Mouse (Mus musculus) forebrain, embryonic 15.5 days (tissue): Measurements from ENCODE around the gene 4933434E20Rik. TPM values are rescaled to one million over a fixed set of nuclear protein-coding genes. Genes with fewer than 3 reads are reported as not detected.

Experiments used
- ATAC-seq: fragments of 200-750 bp; cut with Nextera tagmentation; replicated peaks from 2 replicates; pipeline ENCODE4 v1.8.0; 2017; ENCODE audit warnings: mild to moderate bottlenecking, moderate TSS enrichment, moderate library complexity
- H3K27ac ChIP-seq: fragments of 300-500 bp; sonication (generic); replicated peaks from 2 replicates; pipeline ENCODE4 v1.5.1; 2015; ENCODE audit warnings: mild to moderate bottlenecking, inconsistent platforms
- H3K27me3 ChIP-seq: fragments of 300-500 bp; sonication (generic); 2 replicates; pipeline ENCODE4 v1.6.1; 2015; ENCODE audit warnings: inconsistent platforms
- H3K36me3 ChIP-seq: fragments of 300-500 bp; sonication (generic); 2 replicates; pipeline ENCODE4 v1.6.1; 2015; ENCODE audit warnings: mild to moderate bottlenecking, inconsistent platforms
- H3K4me1 ChIP-seq: fragments of 300-500 bp; sonication (generic); 2 replicates; pipeline ENCODE4 v1.6.1; 2015; ENCODE audit warnings: inconsistent platforms
- H3K4me2 ChIP-seq: fragments of 300-500 bp; sonication (generic); replicated peaks from 2 replicates; pipeline ENCODE4 v1.6.1; 2015; ENCODE audit warnings: mild to moderate bottlenecking, inconsistent platforms
- H3K4me3 ChIP-seq: fragments of 300-500 bp; sonication (generic); 2 replicates; pipeline ENCODE4 v1.5.1; 2015; ENCODE audit warnings: mild to moderate bottlenecking, inconsistent platforms
- H3K9ac ChIP-seq: fragments of 300-500 bp; sonication (generic); replicated peaks from 2 replicates; pipeline ENCODE4 v1.6.1; 2015; ENCODE audit warnings: mild to moderate bottlenecking, inconsistent platforms
- H3K9me3 ChIP-seq: fragments of 300-500 bp; sonication (generic); 2 replicates; pipeline ENCODE4 v1.6.1; 2016; ENCODE audit warnings: inconsistent platforms
- WGBS: fragments of 180-500 bp; shearing (Covaris S2); methylation state at CpG from one replicate; pipeline ENCODE4 v1.1.7; 2015; ENCODE audit warnings: mixed read lengths; 5-methylcytosine and 5-hydroxymethylcytosine counted together
- microRNA counts: library from miRNA; unstranded; fragments of <30 nt; microRNA quantifications from one replicate; lab custom pipeline; 2016
- microRNA-seq: library from miRNA; unstranded; fragments of <30 nt; microRNA quantifications from one replicate; pipeline ENCODE4, GENCODE M21; 2016
- polyA plus RNA-seq: library from polyadenylated mRNA; unstranded; fragments of >200 nt; fragmentation: Nextera tagmentation; extraction: Ambion mirVana; gene quantifications from 2 replicates; pipeline ENCODE4 v1.2.1, GENCODE M21; 2015

The 4933434E20Rik gene
- polyA plus RNA-seq, 1 experiment from 2014 or later, result 215 TPM

GRCm38 (mm10) chr3:90111706-90112105 is 60.3 kb downstream of the 4933434E20Rik start:
- Histone ChIP-seq H3K9me3 (no peaks in the 10 kb centered on the region), H3K4me1 (no peaks in the 10 kb centered on the region), H3K27ac (no peak overlapping the region), H3K27me3 (no peaks in the 10 kb centered on the region), H3K36me3 (no peaks in the 10 kb centered on the region), H3K4me3 (no peak overlapping the region), H3K4me2 (no peak overlapping the region), H3K9ac (no peak overlapping the region)
- WGBS, result 87% methylated on average over 2 of the region's 2 CpGs
- no peak for ATAC-seq

DNA sequence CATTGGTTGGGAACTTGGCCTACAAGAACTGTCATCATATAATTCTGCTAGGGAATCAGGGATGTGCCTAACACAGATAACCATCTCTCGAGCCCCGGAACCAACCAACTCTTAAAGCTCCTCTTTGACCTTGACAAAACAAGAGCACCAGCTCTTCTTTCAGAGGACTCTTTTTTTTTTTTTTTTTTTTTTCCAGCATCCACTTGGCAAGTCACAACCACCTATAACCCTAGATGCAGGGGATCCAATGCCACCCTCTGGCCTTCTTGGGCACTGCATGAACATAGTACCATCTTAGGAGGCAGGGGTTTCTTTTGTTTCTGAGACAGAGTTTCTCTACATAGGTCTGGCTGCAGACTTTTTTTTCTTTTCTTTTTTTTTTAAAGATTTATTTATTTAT is 62.9 kb downstream of the 4933434E20Rik start:
- Histone ChIP-seq H3K27me3 (no peaks in the 10 kb centered on the region), H3K9ac (no peak overlapping the region), H3K27ac (no peak overlapping the region), H3K4me1 (no peaks in the 10 kb centered on the region), H3K4me2 (no peak overlapping the region), H3K9me3 (no peaks in the 10 kb centered on the region), H3K36me3 (no peaks in the 10 kb centered on the region), H3K4me3 (no peak overlapping the region)
- WGBS, result 89% methylated on average over 2 of the region's 2 CpGs
- no peak for ATAC-seq

GRCm38 (mm10) chr3:90115526-90115925 is 64.1 kb downstream of the 4933434E20Rik start:
- no peak for ATAC-seq
- Histone ChIP-seq H3K4me3 (no peak overlapping the region), H3K4me1 (no peaks in the 10 kb centered on the region), H3K4me2 (no peak overlapping the region), H3K27ac (no peak overlapping the region), H3K36me3 (no peaks in the 10 kb centered on the region), H3K9me3 (no peaks in the 10 kb centered on the region), H3K27me3 (no peaks in the 10 kb centered on the region), H3K9ac (no peak overlapping the region)
- WGBS, result 83% methylated on average over 3 of the region's 3 CpGs

MicroRNA genes within 50 kb of the gene (microRNA counts, 519-probe panel; counts per million panel counts)
- 3,382 counts per million, percentile 81 among the panel's probes with 10 or more counts for microRNA mmu-miR-190b (lab: Ali Mortazavi, UCI)

Small RNA genes lying within 50 kb of the gene (microRNA-seq; reads per million reads assigned to microRNA genes)
- gene Mir190b (18.2 reads per million, percentile 31 among the genes with 10 or more reads in this experiment), gene Mir7669 (0.66 reads per million)

Other genes starting within 250 kb of the 4933434E20Rik start
- gene She, start 220.3 kb upstream of the 4933434E20Rik start, polyA plus RNA-seq, result 1.1 and 1.3 TPM in 2 replicates
- gene Il6ra, start 138.4 kb upstream of the 4933434E20Rik start, polyA plus RNA-seq, result 0.73 and 0.82 TPM in 2 replicates
- gene Atp8b2, start 88.1 kb upstream of the 4933434E20Rik start, polyA plus RNA-seq, result 10.6 and 14.4 TPM in 2 replicates
- 147 TPM in 2 replicates for gene Hax1, start 52.9 kb upstream of the 4933434E20Rik start, polyA plus RNA-seq
- gene Ubap2l, start 992 bp downstream of the 4933434E20Rik start, polyA plus RNA-seq, result 149 and 159 TPM in 2 replicates
- gene Tpm3, start 21.0 kb downstream of the 4933434E20Rik start, polyA plus RNA-seq, result 448 and 450 TPM in 2 replicates
- 0.23 and 0.29 TPM in 2 replicates for gene Nup210l, start 52.5 kb downstream of the 4933434E20Rik start, polyA plus RNA-seq
- 1,085 and 1,143 TPM in 2 replicates for gene Rps27, start 162.0 kb downstream of the 4933434E20Rik start, polyA plus RNA-seq
- 21.4 and 22.2 TPM in 2 replicates for gene Rab13, start 162.1 kb downstream of the 4933434E20Rik start, polyA plus RNA-seq
- 109 and 110 TPM in 2 replicates for gene Jtb, start 180.0 kb downstream of the 4933434E20Rik start, polyA plus RNA-seq
- 3.7 TPM in 2 replicates for gene Creb3l4, start 191.9 kb downstream of the 4933434E20Rik start, polyA plus RNA-seq
- gene Slc39a1, start 196.5 kb downstream of the 4933434E20Rik start, polyA plus RNA-seq, result 42.8 and 43.2 TPM in 2 replicates
- 20.8 and 21.1 TPM in 2 replicates for gene Crtc2, start 202.5 kb downstream of the 4933434E20Rik start, polyA plus RNA-seq
- 5.4 and 7.2 TPM in 2 replicates for gene Dennd4b, start 213.5 kb downstream of the 4933434E20Rik start, polyA plus RNA-seq
- 15.2 TPM in 2 replicates for gene Gatad2b, start 241.5 kb downstream of the 4933434E20Rik start, polyA plus RNA-seq